Mouse (Mus musculus): ENCODE measurements around the gene D13Ertd608e. TPM values are rescaled to one million over a fixed set of nuclear protein-coding genes. Genes with fewer than 3 reads are reported as not detected.
"Not testable (repeated sequence)": the region's sequence is repeated elsewhere in the genome, so short reads cannot be mapped to it uniquely, and the experiment has no call there.

Gene D13Ertd608e
- not detected in 2 replicates for polyA plus RNA-seq (2016; fragmentation: Nextera tagmentation; extraction: Ambion mirVana)

- peaks cover 10% of the 10 kb centered on the region for H3K27me3 ChIP-seq
- H3K9ac ChIP-seq; H3K27ac ChIP-seq; H3K9me3 ChIP-seq; H3K4me1 ChIP-seq; H3K36me3 ChIP-seq (replicated peaks): not testable (repeated sequence)
- peak within 1 kb of the TSS; percentile 43 for H3K4me2 ChIP-seq
- peak within 1 kb of the TSS; percentile 24; the same call in 1 of the 2 replicates for H3K4me3 ChIP-seq (replicated peaks)
- WGBS = 13% methylated on average over 18 of the region's 25 CpGs
- peak; percentile 30 for ATAC-seq (ENCODE audit: low FRiP score)
Measured at GRCm38 (mm10) chr13:119835320-119836056, at the start of gene D13Ertd608e. Gene D13Ertd608e, plus strand, starts transcription at chr13:119836006.

GRCm38 (mm10) chr13:119789851-119790717, 45.7 kb upstream of the D13Ertd608e start:
- H3K27ac ChIP-seq = peak overlapping the region; percentile 96
- H3K9me3 ChIP-seq = no peaks in the 10 kb centered on the region
- peaks cover 32% of the 10 kb centered on the region for H3K36me3 ChIP-seq (replicated peaks)
- H3K27me3 ChIP-seq = no peaks in the 10 kb centered on the region
- H3K9ac ChIP-seq = peak overlapping the region; percentile 96
- 1% methylated on average over 63 of the region's 66 CpGs for WGBS
- ATAC-seq (ENCODE audit: low FRiP score) = peak; percentile 74
- peak overlapping the region; percentile 69 for H3K4me2 ChIP-seq
- H3K4me3 ChIP-seq (replicated peaks) = peak overlapping the region; percentile 87
- H3K4me1 ChIP-seq = peaks cover 18% of the 10 kb centered on the region

GRCm38 (mm10) chr13:119790761-119791579, 44.8 kb upstream of the D13Ertd608e start, which contains the start of gene Zfp131:
Gene Zfp131, minus strand, starts transcription at chr13:119790889.
- peak; percentile 98 for ATAC-seq (ENCODE audit: low FRiP score)
- H3K27ac ChIP-seq = peak within 1 kb of the TSS; percentile 96
- H3K4me3 ChIP-seq (replicated peaks) = peak within 1 kb of the TSS; percentile 87
- H3K4me1 ChIP-seq = peaks cover 18% of the 10 kb centered on the region
- under 1% methylated on average over 65 of the region's 86 CpGs for WGBS
- peak within 1 kb of the TSS; percentile 96 for H3K9ac ChIP-seq
- peaks cover 23% of the 10 kb centered on the region for H3K36me3 ChIP-seq (replicated peaks)
- H3K4me2 ChIP-seq = peak within 1 kb of the TSS; percentile 69
- no peaks in the 10 kb centered on the region for H3K9me3 ChIP-seq
- H3K27me3 ChIP-seq = no peaks in the 10 kb centered on the region

- Histone ChIP-seq H3K27ac (peak overlapping the region; percentile 96), H3K9me3 (no peaks in the 10 kb centered on the region), H3K4me2 (peak overlapping the region; percentile 69), H3K4me1 (peaks cover 18% of the 10 kb centered on the region), H3K27me3 (no peaks in the 10 kb centered on the region), H3K36me3 (replicated peaks) (peaks cover 20% of the 10 kb centered on the region), H3K9ac (peak overlapping the region; percentile 96), H3K4me3 (replicated peaks) (peak overlapping the region; percentile 87)
- no peak for ATAC-seq (ENCODE audit: low FRiP score)
- WGBS = 5% methylated on average over 18 of the region's 18 CpGs
Measured at GRCm38 (mm10) chr13:119791580-119792135, 44.1 kb upstream of the D13Ertd608e start.

- no peaks in the 10 kb centered on the region for H3K9me3 ChIP-seq
- peaks cover 8% of the 10 kb centered on the region for H3K36me3 ChIP-seq (replicated peaks)
- no peak overlapping the region for H3K4me3 ChIP-seq (replicated peaks)
- no peaks in the 10 kb centered on the region for H3K27me3 ChIP-seq
- no peak for ATAC-seq (ENCODE audit: low FRiP score)
- H3K4me2 ChIP-seq = no peak overlapping the region
- no peak overlapping the region for H3K9ac ChIP-seq
- H3K4me1 ChIP-seq = peaks cover 18% of the 10 kb centered on the region
- WGBS = 82% methylated on average over 5 of the region's 5 CpGs
- no peak overlapping the region for H3K27ac ChIP-seq
Measured at GRCm38 (mm10) chr13:119792791-119793404, 42.9 kb upstream of the D13Ertd608e start.

GRCm38 (mm10) chr13:119797656-119798055, 38.1 kb upstream of the D13Ertd608e start:
- WGBS = 70% methylated on average over 4 of the region's 4 CpGs
- no peaks in the 10 kb centered on the region for H3K4me1 ChIP-seq
- no peaks in the 10 kb centered on the region for H3K36me3 ChIP-seq (replicated peaks)
- no peaks in the 10 kb centered on the region for H3K27me3 ChIP-seq
- H3K9me3 ChIP-seq = no peaks in the 10 kb centered on the region
- H3K9ac ChIP-seq = no peak overlapping the region
- no peak for ATAC-seq (ENCODE audit: low FRiP score)
- H3K4me2 ChIP-seq = no peak overlapping the region
- no peak overlapping the region for H3K4me3 ChIP-seq (replicated peaks)
- no peak overlapping the region for H3K27ac ChIP-seq

- H3K36me3 ChIP-seq (replicated peaks) = no peaks in the 10 kb centered on the region
- WGBS = 79% methylated on average over 2 of the region's 2 CpGs
- H3K9me3 ChIP-seq = no peaks in the 10 kb centered on the region
- H3K9ac ChIP-seq = no peak overlapping the region
- no peak for ATAC-seq (ENCODE audit: low FRiP score)
- H3K27ac ChIP-seq = no peak overlapping the region
- no peaks in the 10 kb centered on the region for H3K27me3 ChIP-seq
- no peaks in the 10 kb centered on the region for H3K4me1 ChIP-seq
- H3K4me2 ChIP-seq = no peak overlapping the region
- no peak overlapping the region for H3K4me3 ChIP-seq (replicated peaks)
Measured at GRCm38 (mm10) chr13:119808937-119809336, 26.9 kb upstream of the D13Ertd608e start.

- Histone ChIP-seq H3K4me3 (replicated peaks) (no peak overlapping the region), H3K4me2 (no peak overlapping the region), H3K27me3 (no peaks in the 10 kb centered on the region), H3K9ac (no peak overlapping the region), H3K36me3 (replicated peaks) (no peaks in the 10 kb centered on the region), H3K4me1 (no peaks in the 10 kb centered on the region), H3K9me3 (no peaks in the 10 kb centered on the region), H3K27ac (no peak overlapping the region)
- ATAC-seq (ENCODE audit: low FRiP score) = no peak
- 84% methylated on average over 9 of the region's 9 CpGs for WGBS
Measured at GRCm38 (mm10) chr13:119810031-119810430, 25.8 kb upstream of the D13Ertd608e start.

GRCm38 (mm10) chr13:119816798-119817197, 19.0 kb upstream of the D13Ertd608e start:
- no peak overlapping the region for H3K9ac ChIP-seq

GRCm38 (mm10) chr13:119817579-119818206, 18.1 kb upstream of the D13Ertd608e start:
- H3K4me3 ChIP-seq (replicated peaks) = no peak overlapping the region
- no peaks in the 10 kb centered on the region for H3K36me3 ChIP-seq (replicated peaks)
- H3K9me3 ChIP-seq = no peaks in the 10 kb centered on the region
- H3K4me2 ChIP-seq = no peak overlapping the region
- peaks cover 10% of the 10 kb centered on the region for H3K4me1 ChIP-seq
- ATAC-seq (ENCODE audit: low FRiP score) = no peak
- no peaks in the 10 kb centered on the region for H3K27me3 ChIP-seq
- WGBS = 12% methylated on average over 2 of the region's 2 CpGs
- no peak overlapping the region for H3K9ac ChIP-seq
- no peak overlapping the region for H3K27ac ChIP-seq

More at GRCm38 (mm10) chr13:119816798-119817197, 19.0 kb upstream of the D13Ertd608e start:
- no peak overlapping the region for H3K4me3 ChIP-seq (replicated peaks)
- no peak overlapping the region for H3K27ac ChIP-seq
- H3K4me1 ChIP-seq = peaks cover 10% of the 10 kb centered on the region
- H3K9me3 ChIP-seq = no peaks in the 10 kb centered on the region
- H3K36me3 ChIP-seq (replicated peaks) = no peaks in the 10 kb centered on the region
- ATAC-seq (ENCODE audit: low FRiP score) = no peak
- 66% methylated on average over 8 of the region's 8 CpGs for WGBS
- no peak overlapping the region for H3K4me2 ChIP-seq
- no peaks in the 10 kb centered on the region for H3K27me3 ChIP-seq

GRCm38 (mm10) chr13:119830116-119830515, 5.7 kb upstream of the D13Ertd608e start, which contains the start of gene AF067063:
Gene AF067063, minus strand, starts transcription at chr13:119830216.
- not testable (repeated sequence) for H3K9ac ChIP-seq; H3K9me3 ChIP-seq; H3K36me3 ChIP-seq (replicated peaks); H3K27me3 ChIP-seq; H3K4me3 ChIP-seq (replicated peaks); H3K4me1 ChIP-seq; H3K27ac ChIP-seq; ATAC-seq (ENCODE audit: low FRiP score); H3K4me2 ChIP-seq

Data from forebrain, embryonic 12.5 days (tissue).